Mouse (Mus musculus) limb, embryonic 12.5 days (tissue): ENCODE data around the gene Swsap1. TPM values are rescaled to one million over a fixed set of nuclear protein-coding genes. Genes with fewer than 3 reads are reported as not detected.

Source experiments
- ATAC-seq: fragments of 200-750 bp; cut with Nextera tagmentation; 2 replicates; pipeline ENCODE4 v1.8.0; 2017; ENCODE audit warnings: low read depth, moderate TSS enrichment; ENCODE audit not compliant: insufficient number of reproducible peaks, insufficient read depth, low FRiP score, low TSS enrichment
- H3K27ac ChIP-seq: fragments of 300-500 bp; sonication (generic); 2 replicates; pipeline ENCODE4 v1.5.1; 2016; ENCODE audit warnings: mild to moderate bottlenecking, moderate library complexity
- H3K27me3 ChIP-seq: fragments of 300-500 bp; sonication (generic); 2 replicates; pipeline ENCODE4 v1.6.1; 2016; ENCODE audit warnings: mild to moderate bottlenecking, moderate library complexity
- H3K36me3 ChIP-seq: fragments of 300-500 bp; sonication (generic); 2 replicates; pipeline ENCODE4 v1.6.1; 2016; ENCODE audit warnings: mild to moderate bottlenecking, moderate library complexity
- H3K4me1 ChIP-seq: fragments of 300-500 bp; sonication (generic); replicated peaks from 2 replicates; pipeline ENCODE4 v1.6.1; 2016
- H3K4me2 ChIP-seq: fragments of 300-500 bp; sonication (generic); 2 replicates; pipeline ENCODE4 v1.6.1; 2016; ENCODE audit warnings: mild to moderate bottlenecking, moderate library complexity
- H3K4me3 ChIP-seq: fragments of 300-500 bp; sonication (generic); replicated peaks from 2 replicates; pipeline ENCODE4 v1.5.1; 2016; ENCODE audit warnings: mild to moderate bottlenecking
- H3K9ac ChIP-seq: fragments of 300-500 bp; sonication (generic); replicated peaks from 2 replicates; pipeline ENCODE4 v1.6.1; 2016; ENCODE audit warnings: mild to moderate bottlenecking, moderate library complexity
- H3K9me3 ChIP-seq: fragments of 300-500 bp; sonication (generic); 2 replicates; pipeline ENCODE4 v1.6.1; 2016; ENCODE audit warnings: mild to moderate bottlenecking, moderate library complexity
- WGBS: fragments of 180-500 bp; shearing (Covaris S2); methylation state at CpG from one replicate; pipeline ENCODE4 v1.1.7; 2016; 5-methylcytosine and 5-hydroxymethylcytosine counted together
- polyA plus RNA-seq: library from polyadenylated mRNA; unstranded; fragments of >200 nt; fragmentation: Nextera tagmentation; extraction: Ambion mirVana; gene quantifications from 2 replicates; pipeline ENCODE4 v1.2.1, GENCODE M21; 2016

Gene Swsap1
- polyA plus RNA-seq, 1 experiment from 2014 or later, result 7.4 TPM

- H3K27ac ChIP-seq, result no peak overlapping the region
- no peak overlapping the region for H3K9ac ChIP-seq
- H3K4me1 ChIP-seq, result peaks cover 6% of the 10 kb centered on the region
- no peak overlapping the region for H3K4me2 ChIP-seq
- H3K9me3 ChIP-seq, result no peaks in the 10 kb centered on the region
- no peak for ATAC-seq
- WGBS, result 13% methylated on average over 3 of the region's 3 CpGs
- peaks cover 15% of the 10 kb centered on the region for H3K27me3 ChIP-seq
- H3K36me3 ChIP-seq, result no peaks in the 10 kb centered on the region
- H3K4me3 ChIP-seq, result no peak overlapping the region
Observed at GRCm38 (mm10) chr9:21953600-21953999, 2.0 kb upstream of the Swsap1 start.

GRCm38 (mm10) chr9:21954635-21955034 lies 920 bp upstream of the Swsap1 start:
- 85% methylated on average over 3 of the region's 3 CpGs for WGBS
- Histone ChIP-seq H3K27ac (no peak overlapping the region), H3K9ac (no peak overlapping the region), H3K4me3 (no peak overlapping the region), H3K36me3 (no peaks in the 10 kb centered on the region), H3K4me1 (peaks cover 6% of the 10 kb centered on the region), H3K4me2 (peak overlapping the region; percentile 64; the same call in 1 of the 2 replicates), H3K9me3 (no peaks in the 10 kb centered on the region), H3K27me3 (peaks cover 15% of the 10 kb centered on the region)
- no peak for ATAC-seq

GRCm38 (mm10) chr9:21955225-21955569 lies 358 bp upstream of the Swsap1 start:
- H3K9ac ChIP-seq, result no peak overlapping the region; the same call in 1 of the 2 replicates
- 2% methylated on average over 18 of the region's 18 CpGs for WGBS
- peaks cover 6% of the 10 kb centered on the region for H3K4me1 ChIP-seq
- peak overlapping the region; percentile 70 for H3K4me3 ChIP-seq
- no peaks in the 10 kb centered on the region for H3K36me3 ChIP-seq
- H3K9me3 ChIP-seq, result no peaks in the 10 kb centered on the region
- peaks cover 18% of the 10 kb centered on the region for H3K27me3 ChIP-seq
- ATAC-seq, result peak; percentile 61
- H3K4me2 ChIP-seq, result peak overlapping the region; percentile 64
- peak overlapping the region; percentile 64; the same call in 1 of the 2 replicates for H3K27ac ChIP-seq

GRCm38 (mm10) chr9:21958372-21958771 lies 2.8 kb downstream of the Swsap1 start:
- ATAC-seq, result no peak
- H3K9me3 ChIP-seq, result no peaks in the 10 kb centered on the region
- H3K4me3 ChIP-seq, result no peak overlapping the region
- no peaks in the 10 kb centered on the region for H3K36me3 ChIP-seq
- 78% methylated on average over 5 of the region's 5 CpGs for WGBS
- no peak overlapping the region for H3K4me2 ChIP-seq
- H3K27me3 ChIP-seq, result peaks cover 50% of the 10 kb centered on the region
- no peak overlapping the region for H3K27ac ChIP-seq
- H3K9ac ChIP-seq, result no peak overlapping the region
- H3K4me1 ChIP-seq, result peaks cover 35% of the 10 kb centered on the region

- 82% methylated on average over 7 of the region's 7 CpGs for WGBS
- H3K9ac ChIP-seq, result no peak overlapping the region
- H3K4me1 ChIP-seq, result peaks cover 36% of the 10 kb centered on the region
- H3K27ac ChIP-seq, result no peak overlapping the region
- H3K4me2 ChIP-seq, result no peak overlapping the region
- peaks cover 59% of the 10 kb centered on the region for H3K27me3 ChIP-seq
- H3K9me3 ChIP-seq, result no peaks in the 10 kb centered on the region
- no peak for ATAC-seq
- H3K4me3 ChIP-seq, result no peak overlapping the region
- no peaks in the 10 kb centered on the region for H3K36me3 ChIP-seq
Observed at GRCm38 (mm10) chr9:21959244-21959643, 3.7 kb downstream of the Swsap1 start.

- 41% methylated on average over 9 of the region's 9 CpGs for WGBS
- Histone ChIP-seq H3K36me3 (no peaks in the 10 kb centered on the region), H3K4me2 (peak overlapping the region; percentile 3; the same call in 1 of the 2 replicates), H3K27ac (no peak overlapping the region), H3K4me3 (peak overlapping the region; percentile 0; the same call in 1 of the 2 replicates), H3K9me3 (no peaks in the 10 kb centered on the region), H3K9ac (no peak overlapping the region), H3K4me1 (peaks cover 36% of the 10 kb centered on the region), H3K27me3 (peaks cover 60% of the 10 kb centered on the region)
- no peak for ATAC-seq
Observed at GRCm38 (mm10) chr9:21960135-21960534, 4.6 kb downstream of the Swsap1 start.

GRCm38 (mm10) chr9:21960558-21961208 lies 5.1 kb downstream of the Swsap1 start:
- no peak overlapping the region for H3K27ac ChIP-seq
- peaks cover 36% of the 10 kb centered on the region for H3K4me1 ChIP-seq
- peaks cover 60% of the 10 kb centered on the region for H3K27me3 ChIP-seq
- no peaks in the 10 kb centered on the region for H3K36me3 ChIP-seq
- peak overlapping the region; percentile 30; the same call in 1 of the 2 replicates for H3K4me2 ChIP-seq
- H3K9ac ChIP-seq, result no peak overlapping the region
- H3K4me3 ChIP-seq, result peak overlapping the region; percentile 0
- ATAC-seq, result no peak
- WGBS, result 9% methylated on average over 26 of the region's 26 CpGs
- no peaks in the 10 kb centered on the region for H3K9me3 ChIP-seq

GRCm38 (mm10) chr9:21961366-21961980 lies 5.9 kb downstream of the Swsap1 start:
- H3K27me3 ChIP-seq, result peaks cover 60% of the 10 kb centered on the region

GRCm38 (mm10) chr9:21962010-21962409 lies 6.5 kb downstream of the Swsap1 start:
- Histone ChIP-seq H3K36me3 (no peaks in the 10 kb centered on the region), H3K9me3 (no peaks in the 10 kb centered on the region), H3K27ac (no peak overlapping the region), H3K9ac (peak overlapping the region; percentile 62), H3K4me2 (peak overlapping the region; percentile 85), H3K27me3 (peaks cover 60% of the 10 kb centered on the region), H3K4me3 (peak overlapping the region; percentile 46), H3K4me1 (peaks cover 29% of the 10 kb centered on the region)
- no peak for ATAC-seq
- WGBS, result 0% methylated on average over 14 of the region's 15 CpGs

More at GRCm38 (mm10) chr9:21961366-21961980, 5.9 kb downstream of the Swsap1 start:
- ATAC-seq, result no peak
- Histone ChIP-seq H3K4me2 (peak overlapping the region; percentile 85), H3K36me3 (no peaks in the 10 kb centered on the region), H3K4me1 (peaks cover 32% of the 10 kb centered on the region), H3K9ac (peak overlapping the region; percentile 62; the same call in 1 of the 2 replicates), H3K27ac (no peak overlapping the region), H3K4me3 (peak overlapping the region; percentile 46), H3K9me3 (no peaks in the 10 kb centered on the region)
- WGBS, result under 1% methylated on average over 35 of the region's 35 CpGs

GRCm38 (mm10) chr9:21962416-21963059 lies 7.0 kb downstream of the Swsap1 start:
- no peaks in the 10 kb centered on the region for H3K36me3 ChIP-seq
- WGBS, result 3% methylated on average over 34 of the region's 34 CpGs
- H3K4me3 ChIP-seq, result peak overlapping the region; percentile 46
- peak overlapping the region; percentile 62 for H3K9ac ChIP-seq
- H3K4me1 ChIP-seq, result peaks cover 29% of the 10 kb centered on the region
- peak overlapping the region; percentile 85 for H3K4me2 ChIP-seq
- H3K27ac ChIP-seq, result no peak overlapping the region
- H3K27me3 ChIP-seq, result peaks cover 63% of the 10 kb centered on the region
- H3K9me3 ChIP-seq, result no peaks in the 10 kb centered on the region
- ATAC-seq, result peak; percentile 81

GRCm38 (mm10) chr9:21963417-21963816 lies 7.9 kb downstream of the Swsap1 start, which contains the start of gene Epor:
TSS of gene Epor (minus strand) at chr9:21963506.
- peak within 1 kb of the TSS; percentile 46 for H3K4me3 ChIP-seq
- H3K9ac ChIP-seq, result peak within 1 kb of the TSS; percentile 62
- peak within 1 kb of the TSS; percentile 85 for H3K4me2 ChIP-seq
- WGBS, result 21% methylated on average over 8 of the region's 8 CpGs
- H3K9me3 ChIP-seq, result no peaks in the 10 kb centered on the region
- H3K27me3 ChIP-seq, result peaks cover 61% of the 10 kb centered on the region
- no peaks in the 10 kb centered on the region for H3K36me3 ChIP-seq
- H3K27ac ChIP-seq, result peak within 1 kb of the TSS; percentile 45; the same call in 1 of the 2 replicates
- H3K4me1 ChIP-seq, result peaks cover 29% of the 10 kb centered on the region
- ATAC-seq, result no peak
